Mouse (Mus musculus): Measurements from ENCODE around the gene Il16.
A peak's percentile ranks its signal among the peaks of the same experiment; 100 is the strongest.

Il16 gene

DNA sequence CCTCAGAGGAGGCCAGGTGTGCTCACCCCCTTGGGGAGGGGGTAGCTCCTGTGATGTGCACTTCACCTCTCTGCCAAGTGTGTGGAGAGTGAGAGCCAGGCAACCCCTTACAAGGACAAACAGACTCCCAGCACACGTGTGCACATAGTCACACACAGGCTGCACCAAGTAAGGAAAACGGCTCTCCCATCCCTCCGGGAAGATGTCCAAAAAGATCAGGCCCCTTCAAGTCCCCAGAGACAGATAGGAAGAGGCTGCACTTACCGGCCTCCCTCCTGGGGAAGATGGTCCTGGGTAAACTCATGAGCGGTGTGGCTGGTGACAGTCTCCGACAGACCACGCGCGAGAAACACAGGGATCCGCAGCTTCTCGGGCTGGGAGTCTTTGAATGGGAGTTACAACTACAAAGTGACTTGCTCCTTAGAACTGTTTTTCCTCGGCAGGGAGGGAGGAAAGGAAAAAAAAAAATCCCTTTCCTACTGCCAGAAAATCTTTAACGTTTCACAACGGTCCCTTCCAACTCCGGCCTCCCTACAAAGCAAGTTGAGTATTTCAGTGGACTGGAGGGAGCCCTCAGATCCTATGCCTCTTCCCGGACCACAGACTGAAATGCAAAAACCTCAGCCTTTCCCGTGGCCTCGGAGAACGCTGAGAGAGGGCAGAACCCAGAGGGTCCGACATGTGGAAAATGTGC is at the start of gene Il16:
TSS of gene Il16 (minus strand) at position 314 of the 694 bp plus-strand sequence.
- DNase-seq (ENCODE audit: low spot score in 2 of 2), result no peak

DNA sequence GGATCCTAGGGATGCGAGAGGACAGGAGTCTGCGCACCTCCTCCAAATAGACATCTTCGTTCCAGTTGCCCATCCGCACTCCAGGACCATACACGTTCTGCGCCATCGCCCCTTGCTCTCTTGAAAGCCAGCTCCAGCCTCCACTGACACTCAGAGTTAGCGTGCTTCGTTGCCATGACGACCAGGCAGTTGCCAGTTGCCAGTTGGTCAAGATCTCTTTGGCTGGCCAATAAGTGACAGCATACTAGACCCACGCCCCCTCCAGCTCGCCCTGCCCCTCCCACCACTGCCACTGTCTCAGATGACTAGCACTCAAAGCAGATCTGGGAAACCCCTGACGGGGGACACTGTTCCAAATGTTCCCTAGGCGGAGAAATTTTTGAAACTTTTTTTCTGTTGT is 49.2 kb upstream of the Il16 start, which contains the start of gene Cfap161:
TSS of gene Cfap161 (minus strand) at position 176 of the 400 bp plus-strand sequence.
- DNase-seq (ENCODE audit: low spot score in 2 of 2), result no peak

DNA sequence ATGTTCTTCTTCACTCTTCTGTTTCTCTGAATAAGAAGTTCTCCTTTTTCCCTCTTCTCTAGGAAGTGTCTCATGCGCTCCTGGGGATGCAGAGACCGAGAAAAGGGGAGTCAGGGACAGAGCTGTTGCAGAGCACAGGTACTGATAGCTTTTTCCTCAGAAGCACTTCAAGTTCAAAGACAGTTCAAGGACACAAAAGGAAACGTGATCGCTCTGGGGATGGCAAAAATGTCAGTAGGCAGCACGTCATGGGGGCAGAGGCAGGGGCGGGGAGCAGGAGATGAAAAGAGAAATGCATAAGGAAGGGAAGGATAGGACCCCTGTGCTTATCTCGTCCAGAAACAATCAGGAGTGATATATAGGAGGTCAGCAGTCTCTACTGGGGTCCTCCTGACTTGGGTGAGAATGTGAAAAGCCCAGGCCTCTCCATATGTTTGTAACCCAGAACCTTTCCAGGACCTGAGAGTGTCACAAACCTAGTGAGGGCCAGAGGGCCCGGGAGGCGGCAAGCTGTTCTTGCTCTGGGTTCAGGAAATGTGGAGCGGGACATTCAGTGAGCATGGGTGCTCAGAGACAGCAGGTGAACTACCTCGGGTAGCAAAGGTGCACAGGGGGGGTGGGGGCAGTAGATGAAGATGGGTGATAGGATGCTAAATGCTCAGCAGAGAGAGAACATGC is 48.6 kb upstream of the Il16 start:
- DNase-seq (ENCODE audit: low spot score in 2 of 2), result no peak

DNA sequence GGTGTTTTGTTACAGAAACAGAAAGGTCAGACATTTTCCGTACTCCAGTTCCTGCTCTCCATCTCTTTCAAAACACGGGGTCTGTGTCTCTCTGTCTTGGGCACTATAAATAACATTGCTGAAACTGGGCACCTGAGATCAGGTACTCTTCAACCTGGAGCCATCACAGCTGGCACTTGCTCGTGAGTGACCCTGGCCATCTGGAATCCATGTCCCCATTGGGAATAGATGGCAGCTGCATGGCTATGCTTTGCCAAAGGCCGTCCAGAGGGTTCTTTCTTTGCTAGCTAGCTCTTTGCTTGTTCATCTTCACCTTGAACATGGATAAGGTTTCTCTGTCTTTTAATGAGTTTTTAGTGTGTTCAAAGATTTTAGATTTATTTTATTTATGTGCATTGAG is 35.4 kb upstream of the Il16 start:
- DNase-seq (ENCODE audit: low spot score in 2 of 2), result no peak

DNA sequence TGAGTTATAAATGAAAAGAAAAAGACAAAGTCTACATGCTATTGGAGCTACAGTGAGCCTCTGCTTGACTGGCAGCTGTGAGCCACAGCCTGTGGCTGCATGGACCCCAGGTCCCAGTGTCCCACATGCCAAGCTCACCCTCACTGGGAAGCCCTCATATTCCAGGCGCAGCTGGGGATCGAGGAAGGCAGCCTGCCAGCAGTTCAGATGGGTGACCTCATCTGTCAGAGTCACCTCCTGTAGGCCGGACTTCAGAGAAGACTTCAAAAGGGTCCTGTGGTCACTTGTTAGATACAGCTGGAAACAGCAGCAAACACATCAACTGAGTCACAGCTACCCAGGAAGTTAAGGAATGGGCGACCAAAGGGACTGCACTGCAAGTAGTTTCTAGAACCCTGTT is 34.5 kb upstream of the Il16 start:
- no peak for DNase-seq (ENCODE audit: low spot score in 2 of 2)

DNA sequence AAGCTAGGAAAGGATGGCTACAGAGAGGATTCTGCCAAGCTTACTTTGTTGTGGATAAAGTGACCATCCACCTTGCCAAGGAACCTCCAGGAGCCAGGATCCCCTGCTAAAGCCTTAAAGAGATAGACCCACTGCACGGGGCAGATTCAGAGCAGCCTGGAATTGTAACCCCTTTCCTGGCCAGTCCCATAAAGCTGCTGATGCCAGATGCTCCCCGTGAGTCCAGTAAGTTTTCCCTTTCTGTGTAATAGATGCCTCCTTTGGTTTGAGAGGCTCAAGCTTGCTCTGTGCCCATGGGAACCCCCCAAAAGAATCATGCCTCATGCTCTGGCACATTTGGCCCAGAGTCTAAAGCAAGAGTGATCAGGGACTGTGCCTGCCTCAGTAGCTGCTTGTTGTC is 33.5 kb upstream of the Il16 start:
- no peak for DNase-seq (ENCODE audit: low spot score in 2 of 2)

DNA sequence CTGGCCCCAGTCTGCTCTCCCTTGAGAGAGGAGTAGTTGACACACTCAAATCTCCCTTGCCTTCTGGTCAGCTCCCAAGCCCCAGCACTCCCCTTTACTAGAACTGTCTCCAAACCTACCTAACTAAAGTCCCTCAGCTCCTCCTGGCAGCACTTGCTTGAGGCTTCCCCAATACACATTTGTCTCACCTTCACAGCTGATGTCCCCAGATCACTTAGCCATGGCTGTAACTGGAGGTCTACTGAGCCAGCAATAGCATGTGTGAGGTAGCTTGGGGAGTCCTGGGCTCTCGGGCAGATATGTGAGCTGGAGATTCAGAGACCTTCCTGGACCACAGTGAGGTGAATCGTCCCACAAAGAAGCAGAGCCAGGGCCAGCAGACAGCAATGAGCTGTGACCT is 33.0 kb upstream of the Il16 start:
- no peak for DNase-seq (ENCODE audit: low spot score in 2 of 2)

DNA sequence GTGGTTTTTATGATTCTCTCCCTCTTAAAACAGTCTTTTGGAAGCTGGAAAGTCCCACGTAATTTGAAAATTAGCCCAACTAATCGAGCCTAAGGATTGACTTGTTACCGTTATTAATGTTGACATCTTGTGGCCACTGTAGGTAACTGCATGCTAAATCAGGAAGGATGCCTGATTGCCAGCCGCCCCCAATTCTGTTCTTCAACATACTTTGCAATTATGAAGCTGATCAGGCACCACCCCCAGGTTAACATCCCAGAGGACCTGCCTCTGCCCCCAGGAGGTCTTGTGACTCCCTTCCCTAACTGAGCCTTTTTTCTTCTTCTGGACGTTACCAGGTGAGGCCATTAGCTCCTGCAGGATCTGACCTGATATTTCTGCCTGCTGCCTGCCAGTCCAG is 29.2 kb upstream of the Il16 start:
- peak in 1 of 2 experiments; percentile 24 for DNase-seq (ENCODE audit: low spot score in 2 of 2)

DNA sequence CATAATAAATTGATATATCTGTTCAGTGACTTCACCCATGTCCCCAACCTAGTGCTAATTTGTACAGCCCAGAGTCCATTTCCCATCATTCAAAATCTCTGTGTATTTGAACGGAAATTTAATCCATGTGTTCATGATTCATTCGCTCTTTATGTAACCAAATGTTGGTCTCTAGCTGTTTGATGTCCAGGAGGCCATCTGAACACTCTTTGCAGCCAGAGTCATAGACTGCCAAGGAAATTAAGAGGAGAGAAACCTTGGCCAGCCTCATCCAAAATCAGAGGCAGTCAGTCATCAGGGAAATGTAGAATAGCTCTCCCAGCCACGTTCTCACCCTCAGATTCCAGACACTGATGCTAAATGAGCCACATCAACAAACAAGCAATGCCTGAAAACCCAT is 18.1 kb upstream of the Il16 start:
- no peak for DNase-seq (ENCODE audit: low spot score in 2 of 2)

DNA sequence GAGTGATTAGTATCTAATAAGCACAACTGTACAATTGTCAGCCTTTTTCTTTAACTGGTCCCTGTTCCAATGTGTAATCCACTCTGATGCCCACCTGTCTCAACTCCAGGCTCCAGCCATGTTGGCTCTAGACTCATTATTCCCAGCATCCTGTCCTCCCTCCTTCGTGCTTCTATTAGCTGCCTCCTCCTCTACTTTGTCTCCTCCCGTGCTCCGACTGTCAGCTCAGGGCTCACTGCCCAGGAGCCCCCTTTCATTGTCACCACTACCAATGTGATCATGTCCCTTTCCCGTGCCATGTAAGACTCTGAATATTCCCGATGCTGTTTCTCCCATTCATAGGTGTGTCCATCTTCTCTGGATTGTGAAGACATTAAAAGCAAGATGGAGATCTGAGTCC is 16.8 kb upstream of the Il16 start:
- DNase-seq (ENCODE audit: low spot score in 2 of 2), result no peak

DNA sequence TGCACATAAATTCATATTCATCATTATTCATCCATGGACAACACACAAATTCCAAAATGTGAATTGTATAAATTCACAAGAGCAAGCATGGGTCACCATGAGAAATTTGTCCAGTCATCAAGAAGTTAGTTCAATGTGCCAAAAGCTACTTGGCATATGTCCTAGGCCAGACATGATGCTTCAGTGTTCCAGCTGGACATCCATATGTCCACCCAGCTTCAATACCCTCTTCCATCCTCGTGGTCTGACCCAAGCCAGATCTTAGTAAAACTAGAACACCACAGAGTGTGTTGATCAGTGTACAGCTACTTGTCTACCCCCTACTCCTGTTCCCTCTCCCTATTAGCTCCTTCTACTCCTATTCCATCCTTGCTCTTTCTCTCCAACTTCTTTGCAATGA is 5.5 kb upstream of the Il16 start:
- no peak for DNase-seq (ENCODE audit: low spot score in 2 of 2)

DNA sequence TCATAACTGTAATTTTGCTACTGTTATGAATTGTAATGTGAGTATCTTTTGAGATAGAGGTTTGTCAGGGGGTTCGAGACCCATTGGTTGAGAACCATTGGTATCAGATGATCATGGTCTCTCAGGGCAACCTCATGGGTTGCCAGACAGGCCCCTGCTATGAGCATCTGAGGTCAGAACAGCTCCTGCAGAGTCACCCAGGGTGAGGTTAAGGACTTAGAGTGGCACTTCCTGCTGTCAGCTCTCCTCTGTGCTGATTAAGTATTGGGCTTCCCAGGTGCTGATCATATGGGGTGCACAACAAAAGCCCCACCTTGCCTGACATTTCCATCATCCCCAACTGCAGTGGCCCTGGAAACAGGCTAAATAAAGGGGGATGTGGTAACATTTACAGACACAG is 2.9 kb upstream of the Il16 start:
- DNase-seq (ENCODE audit: low spot score in 2 of 2), result no peak

DNA sequence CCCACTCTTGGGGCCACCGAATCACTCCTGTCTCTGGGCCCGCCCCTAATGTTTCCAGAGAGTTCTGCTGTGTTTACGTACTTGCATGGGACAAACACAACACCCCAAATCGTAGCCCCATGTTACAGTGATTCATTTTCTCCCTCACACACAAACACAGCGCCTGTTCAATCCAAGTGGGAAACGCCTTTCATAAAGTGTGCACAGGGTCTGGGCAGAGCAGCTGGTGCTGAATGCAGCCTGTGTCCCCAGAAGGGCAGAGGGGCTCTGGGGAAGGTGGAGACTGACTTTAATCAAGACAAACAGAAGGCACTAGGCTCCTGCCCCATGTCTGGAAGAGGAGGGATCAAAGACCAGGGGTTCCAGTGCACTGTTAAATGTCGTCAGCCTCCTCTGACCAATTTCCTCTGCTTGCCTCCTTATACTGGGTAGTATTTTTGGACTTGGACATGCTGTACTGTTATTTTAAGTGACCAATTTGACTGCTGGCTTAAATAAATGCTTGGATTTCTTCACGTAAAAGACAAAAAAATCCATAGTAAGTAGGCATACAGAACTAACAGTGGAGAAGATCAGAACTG is 671 bp upstream of the Il16 start:
- DNase-seq (ENCODE audit: low spot score in 2 of 2), result no peak

DNA sequence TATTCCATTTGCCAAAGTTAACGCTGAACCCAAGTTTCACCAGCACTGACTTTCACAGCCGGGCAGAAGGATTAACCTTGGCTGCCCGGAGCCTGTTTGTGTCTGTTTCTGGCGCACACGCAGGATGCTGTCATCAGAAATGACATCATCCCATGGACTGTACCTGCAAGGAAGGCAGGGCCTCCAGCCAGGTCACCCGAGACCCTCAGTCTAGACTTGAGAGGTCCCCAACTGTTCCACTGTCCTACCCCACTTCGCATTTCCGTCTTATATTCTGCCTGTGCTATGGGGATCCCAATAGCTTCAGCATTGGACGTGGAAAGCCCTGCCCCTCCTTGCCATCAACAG is 487 bp downstream of the Il16 start:
- no peak for DNase-seq (ENCODE audit: low spot score in 2 of 2)

DNA sequence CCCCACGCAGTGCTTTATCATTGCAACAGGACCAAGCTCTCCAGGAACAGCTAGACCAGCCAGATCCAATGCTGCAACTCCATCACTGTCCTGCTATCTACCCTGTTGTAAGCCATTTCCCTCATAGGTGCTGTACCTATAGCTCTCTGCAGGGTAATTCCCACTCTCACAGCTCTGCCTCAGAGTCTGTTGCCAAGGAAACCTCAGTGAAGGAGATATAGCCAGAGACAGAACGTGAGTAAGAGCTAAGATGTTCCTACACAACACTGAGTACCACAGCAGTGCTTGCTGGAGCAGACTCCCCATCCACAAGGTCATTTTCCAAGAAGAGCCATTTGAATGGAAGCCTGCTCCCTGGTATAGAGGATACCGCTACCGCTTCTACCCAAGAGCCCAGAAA is 1.3 kb downstream of the Il16 start:
- peak in 1 of 2 experiments; percentile 28 for DNase-seq (ENCODE audit: low spot score in 2 of 2)

DNA sequence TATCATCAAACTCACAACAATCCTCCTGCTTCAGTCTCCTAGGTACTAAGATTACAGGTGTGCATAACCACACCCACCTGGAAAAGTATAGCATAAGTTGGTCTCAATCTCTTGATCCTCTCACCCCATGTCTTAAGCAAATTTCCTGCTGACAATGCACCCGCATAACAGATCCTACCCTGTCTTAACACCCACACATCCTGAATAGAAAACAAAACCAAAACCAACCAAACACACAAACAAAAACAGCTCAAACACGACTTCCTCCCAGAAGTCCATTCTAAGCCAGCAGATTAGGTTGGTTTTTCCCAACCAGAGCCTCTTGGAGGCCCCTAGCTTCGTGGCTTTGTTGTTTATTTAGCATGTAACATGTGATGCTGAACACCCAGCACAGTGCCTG is 2.8 kb downstream of the Il16 start:
- no peak for DNase-seq (ENCODE audit: low spot score in 2 of 2)

DNA sequence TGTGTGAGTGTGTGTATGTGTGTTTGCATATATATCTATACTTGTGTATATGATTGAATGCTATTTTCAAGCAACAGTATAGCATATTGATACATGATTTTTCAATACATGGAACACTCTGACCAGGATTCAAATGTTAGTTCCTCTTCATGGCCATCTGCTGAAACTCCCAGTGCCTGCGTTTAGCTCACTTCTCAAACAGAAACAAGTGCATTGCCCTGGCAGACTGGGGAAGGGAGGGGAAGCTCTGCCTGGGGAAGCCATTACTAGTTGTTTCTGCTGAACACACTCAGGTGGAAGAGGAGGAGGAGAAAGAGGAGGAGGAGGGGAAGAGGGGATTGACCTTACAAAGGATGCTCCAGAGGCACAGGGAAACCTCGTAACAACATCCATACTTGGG is 3.5 kb downstream of the Il16 start:
- no peak for DNase-seq (ENCODE audit: low spot score in 2 of 2)

DNA sequence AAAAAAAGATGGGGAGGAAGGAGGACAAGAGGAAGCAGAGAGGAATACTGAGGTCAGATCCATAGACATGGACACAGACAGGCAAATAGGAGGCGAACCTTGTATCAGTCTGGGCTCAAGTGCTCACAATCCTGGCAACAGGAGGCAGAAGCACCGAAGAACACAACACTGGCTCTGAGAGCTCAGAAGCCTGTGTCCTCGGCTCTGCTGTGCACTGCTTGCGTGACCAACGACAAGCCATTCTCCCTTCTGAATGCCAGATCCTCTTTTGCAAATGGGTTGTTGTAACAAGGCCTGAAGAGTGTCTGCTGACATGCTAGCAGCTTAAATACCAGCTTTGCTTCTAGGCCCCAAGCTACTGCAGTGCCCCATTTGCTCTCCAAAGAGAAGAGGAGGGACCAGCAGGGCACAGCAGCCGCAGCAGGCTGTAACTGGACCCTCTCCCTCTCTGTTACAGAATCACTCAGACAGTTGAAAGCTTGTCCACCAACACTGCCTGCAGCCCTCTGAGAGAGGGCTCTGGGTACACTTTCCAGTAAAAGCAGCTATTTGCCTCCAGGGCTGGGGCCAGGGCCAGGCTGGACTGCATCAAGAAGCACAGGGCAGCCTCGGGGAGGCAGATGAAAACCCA is 5.7 kb downstream of the Il16 start:
- DNase-seq (ENCODE audit: low spot score in 2 of 2), result no peak

DNA sequence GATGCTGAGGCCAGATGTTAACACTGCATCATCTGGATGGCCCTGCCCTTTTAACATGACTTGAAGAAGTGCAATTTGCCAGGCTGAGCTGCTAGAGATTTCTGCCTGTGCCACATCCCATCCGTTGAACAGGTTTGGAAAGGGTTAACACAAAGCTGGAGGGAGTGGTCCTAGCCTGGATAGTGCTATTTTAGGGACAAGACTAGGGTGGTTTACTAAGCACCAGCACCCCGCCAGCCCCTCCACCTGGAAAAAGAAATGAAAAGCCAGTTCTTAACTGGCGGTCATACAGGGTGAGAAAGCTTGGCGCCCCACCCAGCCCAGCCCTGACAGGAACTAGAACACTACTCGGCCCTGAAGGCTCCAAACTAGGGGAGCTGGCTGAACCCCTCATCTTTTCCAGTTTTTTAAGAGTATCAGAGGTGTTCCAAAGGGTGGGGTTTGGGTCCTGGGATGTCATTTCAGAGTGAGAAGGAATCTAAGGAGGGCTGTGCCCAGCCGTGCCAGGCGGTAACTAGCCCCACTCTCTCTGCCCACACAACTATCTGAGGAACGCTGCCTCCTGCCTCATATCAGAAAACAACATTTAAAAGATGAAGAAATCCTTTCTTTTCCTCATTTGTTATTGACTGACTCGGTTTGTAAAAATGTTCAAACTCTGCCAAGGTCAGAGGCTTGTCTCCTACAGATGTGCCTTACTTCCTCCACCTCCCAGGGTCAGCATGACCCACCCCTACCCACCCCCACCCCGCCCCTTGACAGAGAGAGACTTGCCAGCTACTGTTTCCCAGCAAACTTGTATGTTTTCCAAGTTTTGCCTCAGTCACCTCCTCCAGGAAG is 6.7 kb downstream of the Il16 start:
- DNase-seq (ENCODE audit: low spot score in 2 of 2), result no peak

DNA sequence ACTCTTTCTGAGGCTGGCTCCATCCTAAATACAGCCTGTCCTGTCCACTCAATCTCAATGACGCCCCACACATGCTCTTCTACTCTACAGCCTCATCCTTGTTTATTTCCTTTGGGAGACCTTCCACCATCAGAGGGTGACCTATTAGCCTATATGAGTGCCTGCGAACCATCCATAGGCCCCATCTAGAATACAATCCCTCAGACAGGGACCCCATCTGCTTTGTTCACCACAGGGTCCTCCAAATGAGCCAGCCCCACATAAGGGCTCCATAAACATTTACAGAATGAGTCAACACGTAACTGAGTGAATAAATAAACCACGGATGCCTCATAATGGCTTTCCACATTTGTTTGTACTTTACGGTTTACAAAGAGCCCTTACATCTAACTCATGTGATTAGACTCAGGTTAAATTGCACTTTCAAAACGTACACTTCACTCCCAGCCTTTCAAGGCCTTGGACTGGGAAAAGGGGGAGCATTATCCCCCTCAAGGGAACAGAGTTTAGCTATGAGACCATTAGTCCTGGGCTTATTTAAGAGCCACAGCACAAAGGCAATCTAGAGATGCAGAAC is 7.5 kb downstream of the Il16 start:
- no peak for DNase-seq (ENCODE audit: low spot score in 2 of 2)

DNA sequence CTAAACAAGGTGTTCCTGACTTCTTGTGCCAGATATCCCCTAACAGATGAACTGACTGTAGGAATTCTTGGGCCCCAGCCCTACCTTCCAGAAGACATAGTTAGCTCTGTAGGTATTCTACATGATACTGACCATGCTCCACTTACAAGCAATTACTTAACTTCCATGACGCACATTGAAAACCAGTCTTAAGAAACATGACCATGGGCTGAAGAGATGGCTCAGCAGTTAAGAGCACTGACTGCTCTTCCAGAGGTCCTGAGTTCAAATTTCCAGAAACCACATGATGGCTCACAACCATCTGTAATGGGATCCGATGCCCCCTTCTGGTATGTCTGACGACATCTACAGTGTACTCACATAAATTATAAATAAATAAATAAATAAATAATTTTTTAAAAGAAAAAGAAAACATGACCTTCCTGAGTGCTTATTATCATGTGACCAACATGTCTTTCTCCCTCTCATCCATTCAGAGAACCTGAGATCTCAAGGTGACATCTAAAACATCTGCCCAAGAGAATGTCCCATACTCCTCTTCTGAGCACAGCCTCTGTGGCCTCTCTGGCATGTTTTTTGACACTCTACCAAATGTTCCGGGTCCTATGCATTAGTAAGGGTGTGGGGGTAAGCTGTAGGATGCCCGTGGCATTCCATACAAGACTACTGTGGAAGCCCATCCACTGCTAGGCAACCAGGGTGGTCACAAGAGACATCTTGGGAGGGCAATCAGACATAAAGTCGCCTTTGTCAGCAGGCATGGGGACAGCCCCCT is 9.0 kb downstream of the Il16 start:
- DNase-seq (ENCODE audit: low spot score in 2 of 2), result no peak
